Mouse (Mus musculus): ENCODE results near the gene Tnfrsf18. TPM values are rescaled to one million over a fixed set of nuclear protein-coding genes. Genes with fewer than 3 reads are reported as not detected.

The Tnfrsf18 gene
- polyA plus RNA-seq, 1 experiment from 2014 or later: 1.9 TPM

DNA sequence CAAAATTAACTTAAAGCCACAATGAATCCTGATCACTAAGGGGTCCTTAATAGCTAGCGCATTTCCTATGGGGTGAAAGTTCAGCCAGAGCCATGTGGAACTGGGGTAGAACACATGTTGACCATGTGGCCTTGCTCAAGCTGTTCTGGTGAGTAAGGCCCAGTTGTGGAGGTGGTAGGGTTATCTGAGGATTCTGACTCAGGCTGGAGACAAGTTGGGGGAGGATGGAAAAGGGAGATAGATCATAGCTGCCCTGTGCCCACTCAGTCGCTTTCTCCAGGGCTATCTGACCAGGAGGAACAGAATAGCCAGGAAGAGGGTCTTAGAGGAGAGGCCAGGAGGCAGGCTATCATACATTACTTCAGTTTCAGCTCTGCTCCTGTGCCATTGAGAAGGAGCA, 11.5 kb upstream of the Tnfrsf18 start:
- H3K27ac ChIP-seq: no peak overlapping the region
- 79% methylated on average over 2 of the region's 2 CpGs for WGBS
- H3K4me3 ChIP-seq: no peak overlapping the region
- peaks cover 49% of the 10 kb centered on the region for H3K36me3 ChIP-seq
- no peaks in the 10 kb centered on the region for H3K4me1 ChIP-seq
- no peaks in the 10 kb centered on the region for H3K9me3 ChIP-seq
- H3K9ac ChIP-seq: no peak overlapping the region
- no peak overlapping the region for H3K4me2 ChIP-seq (replicated peaks)
- H3K27me3 ChIP-seq: no peaks in the 10 kb centered on the region
- ATAC-seq (ENCODE audit: insufficient number of reproducible peaks, insufficient read depth, low FRiP score, low TSS enrichment): no peak

GRCm38 (mm10) chr4:156019771-156020170, 6.2 kb upstream of the Tnfrsf18 start:
- peaks cover 21% of the 10 kb centered on the region for H3K36me3 ChIP-seq
- H3K9me3 ChIP-seq: no peaks in the 10 kb centered on the region
- no peak overlapping the region for H3K4me2 ChIP-seq (replicated peaks)
- no peak overlapping the region for H3K4me3 ChIP-seq
- H3K4me1 ChIP-seq: no peaks in the 10 kb centered on the region
- whole genome bisulfite sequencing: 84% methylated on average over 12 of the region's 12 CpGs
- ATAC-seq (ENCODE audit: insufficient number of reproducible peaks, insufficient read depth, low FRiP score, low TSS enrichment): no peak
- no peak overlapping the region for H3K27ac ChIP-seq
- no peaks in the 10 kb centered on the region for H3K27me3 ChIP-seq
- H3K9ac ChIP-seq: no peak overlapping the region

GRCm38 (mm10) chr4:156021381-156021780, 4.6 kb upstream of the Tnfrsf18 start:
- no peaks in the 10 kb centered on the region for H3K27me3 ChIP-seq
- H3K9me3 ChIP-seq: no peaks in the 10 kb centered on the region
- H3K9ac ChIP-seq: no peak overlapping the region
- no peak overlapping the region for H3K4me3 ChIP-seq
- no peak for ATAC-seq (ENCODE audit: insufficient number of reproducible peaks, insufficient read depth, low FRiP score, low TSS enrichment)
- H3K4me2 ChIP-seq (replicated peaks): no peak overlapping the region
- H3K36me3 ChIP-seq: peaks cover 17% of the 10 kb centered on the region; the same call in 1 of the 2 replicates
- H3K4me1 ChIP-seq: no peaks in the 10 kb centered on the region
- no peak overlapping the region for H3K27ac ChIP-seq
- WGBS: 80% methylated on average over 3 of the region's 3 CpGs

DNA sequence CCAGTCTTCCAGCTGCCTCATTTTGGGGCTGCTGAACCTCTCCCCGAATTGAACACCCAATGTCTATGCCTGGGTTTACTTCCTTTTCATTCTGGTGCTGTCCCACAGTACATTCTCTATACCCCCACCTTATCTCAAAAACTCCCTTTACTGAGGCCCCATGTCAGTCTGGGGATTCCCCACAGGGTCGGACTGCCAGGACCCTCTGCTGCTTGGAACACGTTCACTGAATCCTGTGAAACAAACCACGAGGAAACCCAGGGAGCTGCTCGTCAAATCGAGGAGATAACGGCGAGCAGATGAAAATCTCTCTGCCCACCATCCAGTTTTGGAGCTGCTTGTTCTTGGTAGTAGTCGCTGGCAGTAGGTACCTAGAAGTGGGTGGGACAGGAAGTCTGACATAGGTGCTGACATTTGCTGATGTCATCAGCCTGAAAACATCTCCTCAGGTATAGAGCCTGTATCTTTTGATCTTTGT, 4.0 kb upstream of the Tnfrsf18 start:
- WGBS: 74% methylated on average over 9 of the region's 9 CpGs

GRCm38 (mm10) chr4:156023520-156023919, 2.4 kb upstream of the Tnfrsf18 start:
- Histone ChIP-seq H3K9ac (no peak overlapping the region), H3K4me3 (no peak overlapping the region), H3K36me3 (peaks cover 33% of the 10 kb centered on the region; the same call in 1 of the 2 replicates), H3K4me1 (no peaks in the 10 kb centered on the region), H3K27ac (no peak overlapping the region), H3K27me3 (no peaks in the 10 kb centered on the region), H3K9me3 (no peaks in the 10 kb centered on the region), H3K4me2 (replicated peaks) (no peak overlapping the region)
- WGBS: 83% methylated on average over 9 of the region's 9 CpGs
- ATAC-seq (ENCODE audit: insufficient number of reproducible peaks, insufficient read depth, low FRiP score, low TSS enrichment): no peak

More for the DNA sequence above, 4.0 kb upstream of the Tnfrsf18 start:
- H3K27me3 ChIP-seq: no peaks in the 10 kb centered on the region
- H3K9me3 ChIP-seq: no peaks in the 10 kb centered on the region
- ATAC-seq (ENCODE audit: insufficient number of reproducible peaks, insufficient read depth, low FRiP score, low TSS enrichment): no peak
- peaks cover 19% of the 10 kb centered on the region; the same call in 1 of the 2 replicates for H3K36me3 ChIP-seq
- H3K4me1 ChIP-seq: no peaks in the 10 kb centered on the region
- H3K27ac ChIP-seq: no peak overlapping the region
- no peak overlapping the region for H3K9ac ChIP-seq
- H3K4me3 ChIP-seq: no peak overlapping the region
- no peak overlapping the region for H3K4me2 ChIP-seq (replicated peaks)

DNA sequence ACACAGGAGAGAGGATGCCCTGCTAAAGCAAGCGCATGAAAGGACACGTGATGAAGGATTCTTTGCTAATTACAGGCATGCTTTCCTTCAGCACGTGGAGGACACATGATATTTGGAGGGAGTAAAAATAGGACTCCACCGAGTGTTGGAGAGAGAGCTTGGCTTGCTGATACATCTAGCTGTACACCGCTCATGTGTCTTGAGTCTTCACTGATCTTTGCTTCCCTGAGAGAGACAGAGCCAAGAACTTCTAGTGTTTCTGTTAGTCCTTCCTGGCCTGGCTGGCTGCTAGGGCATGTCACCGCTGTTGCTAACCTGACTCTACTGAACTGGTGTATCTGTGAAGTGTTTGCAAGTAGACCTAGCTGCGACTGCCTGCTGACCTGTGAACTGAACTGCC, 1.8 kb upstream of the Tnfrsf18 start:
- no peaks in the 10 kb centered on the region for H3K4me1 ChIP-seq
- no peak overlapping the region for H3K4me2 ChIP-seq (replicated peaks)
- H3K27ac ChIP-seq: no peak overlapping the region
- H3K9ac ChIP-seq: no peak overlapping the region
- peaks cover 36% of the 10 kb centered on the region; the same call in 1 of the 2 replicates for H3K36me3 ChIP-seq
- 91% methylated on average over 7 of the region's 7 CpGs for WGBS
- H3K4me3 ChIP-seq: no peak overlapping the region
- H3K27me3 ChIP-seq: no peaks in the 10 kb centered on the region
- no peak for ATAC-seq (ENCODE audit: insufficient number of reproducible peaks, insufficient read depth, low FRiP score, low TSS enrichment)
- H3K9me3 ChIP-seq: no peaks in the 10 kb centered on the region

DNA sequence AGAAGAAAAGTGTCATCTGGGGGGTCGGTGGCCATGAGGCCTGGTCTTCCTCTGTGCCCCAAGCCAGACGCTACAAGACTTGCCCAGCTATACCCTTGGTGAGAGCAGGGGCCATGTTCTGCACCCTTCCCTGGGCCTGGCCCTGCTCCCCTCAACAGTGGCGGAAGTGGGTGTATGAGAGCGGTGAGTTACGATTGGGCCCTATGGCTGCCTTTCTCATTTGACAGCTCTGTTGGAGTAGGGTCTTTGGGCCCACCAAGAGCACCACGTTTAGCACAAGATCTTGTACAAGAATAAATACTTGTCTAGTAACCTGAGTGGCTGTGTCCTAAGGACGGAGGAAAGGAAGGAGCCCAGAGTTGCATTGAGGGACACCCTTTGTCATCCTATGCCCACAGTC, 2.6 kb downstream of the Tnfrsf18 start:
- no peaks in the 10 kb centered on the region for H3K9me3 ChIP-seq
- H3K27ac ChIP-seq: no peak overlapping the region
- H3K9ac ChIP-seq: no peak overlapping the region
- WGBS: 90% methylated on average over 7 of the region's 7 CpGs
- H3K4me1 ChIP-seq: peaks cover 22% of the 10 kb centered on the region
- H3K36me3 ChIP-seq: peaks cover 23% of the 10 kb centered on the region; the same call in 1 of the 2 replicates
- no peak overlapping the region for H3K4me3 ChIP-seq
- no peak overlapping the region for H3K4me2 ChIP-seq (replicated peaks)
- H3K27me3 ChIP-seq: no peaks in the 10 kb centered on the region
- ATAC-seq (ENCODE audit: insufficient number of reproducible peaks, insufficient read depth, low FRiP score, low TSS enrichment): no peak

GRCm38 (mm10) chr4:156030651-156031118, 4.7 kb downstream of the Tnfrsf18 start:
- Histone ChIP-seq H3K36me3 (peaks cover 20% of the 10 kb centered on the region; the same call in 1 of the 2 replicates), H3K9ac (peak overlapping the region; percentile 51), H3K9me3 (no peaks in the 10 kb centered on the region), H3K27me3 (peaks cover 18% of the 10 kb centered on the region), H3K27ac (peak overlapping the region; percentile 95; the same call in 1 of the 2 replicates), H3K4me1 (peaks cover 28% of the 10 kb centered on the region), H3K4me2 (replicated peaks) (peak overlapping the region; percentile 69), H3K4me3 (peak overlapping the region; percentile 50)
- WGBS: 63% methylated on average over 9 of the region's 9 CpGs
- ATAC-seq (ENCODE audit: insufficient number of reproducible peaks, insufficient read depth, low FRiP score, low TSS enrichment): no peak

GRCm38 (mm10) chr4:156031255-156031592, 5.3 kb downstream of the Tnfrsf18 start:
- peaks cover 20% of the 10 kb centered on the region; the same call in 1 of the 2 replicates for H3K36me3 ChIP-seq
- peak; percentile 13; the same call in 1 of the 2 replicates for ATAC-seq (ENCODE audit: insufficient number of reproducible peaks, insufficient read depth, low FRiP score, low TSS enrichment)
- peaks cover 24% of the 10 kb centered on the region for H3K27me3 ChIP-seq
- peak overlapping the region; percentile 69 for H3K4me2 ChIP-seq (replicated peaks)
- H3K4me3 ChIP-seq: peak overlapping the region; percentile 50
- H3K9me3 ChIP-seq: no peaks in the 10 kb centered on the region
- peak overlapping the region; percentile 51 for H3K9ac ChIP-seq
- H3K4me1 ChIP-seq: peaks cover 28% of the 10 kb centered on the region
- WGBS: 8% methylated on average over 7 of the region's 7 CpGs
- peak overlapping the region; percentile 95 for H3K27ac ChIP-seq

DNA sequence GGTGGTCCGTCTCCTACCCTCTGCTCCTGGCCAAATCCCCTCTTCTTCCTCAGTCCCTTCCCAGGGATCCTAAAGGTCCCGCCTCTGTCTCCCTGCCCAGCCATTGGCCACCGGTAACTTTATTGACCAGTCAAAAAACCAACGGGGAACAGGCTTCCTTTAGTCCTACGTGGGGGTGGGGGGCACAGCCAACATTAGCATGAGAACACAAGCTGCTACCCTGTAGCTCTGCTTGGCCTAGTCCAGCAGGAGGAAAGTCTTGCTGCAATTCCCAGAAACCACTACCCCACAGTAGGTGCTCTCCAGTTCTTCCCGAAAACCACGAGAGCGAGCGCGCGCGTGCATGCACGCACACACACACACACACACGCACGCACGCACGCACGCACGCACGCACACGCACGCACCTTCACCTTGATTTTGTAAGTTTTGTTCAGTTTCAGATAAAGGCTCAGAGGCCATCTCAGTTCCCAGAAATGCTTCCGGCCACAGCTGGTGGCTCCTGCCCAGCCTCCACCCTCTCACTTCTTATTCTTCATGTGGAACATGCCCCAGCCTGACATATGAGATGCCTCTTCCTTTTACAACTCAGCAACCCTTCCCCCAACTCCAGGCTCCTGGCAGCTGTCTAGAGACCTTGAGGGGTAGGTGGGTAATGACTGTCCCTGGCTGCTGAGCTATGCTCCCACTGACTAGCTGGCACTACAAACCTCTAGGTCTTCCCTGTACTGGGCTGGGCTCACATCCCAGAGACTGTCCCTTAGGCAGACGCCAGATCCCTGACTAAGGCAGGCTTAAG, 5.8 kb downstream of the Tnfrsf18 start:
- peaks cover 28% of the 10 kb centered on the region for H3K27me3 ChIP-seq
- peak overlapping the region; percentile 50 for H3K4me3 ChIP-seq
- H3K9ac ChIP-seq: peak overlapping the region; percentile 51
- no peaks in the 10 kb centered on the region for H3K9me3 ChIP-seq
- under 1% methylated on average over 24 of the region's 24 CpGs for WGBS
- H3K27ac ChIP-seq: peak overlapping the region; percentile 95
- peaks cover 18% of the 10 kb centered on the region; the same call in 1 of the 2 replicates for H3K36me3 ChIP-seq
- peaks cover 28% of the 10 kb centered on the region for H3K4me1 ChIP-seq
- peak overlapping the region; percentile 69 for H3K4me2 ChIP-seq (replicated peaks)
- peak; percentile 80 for ATAC-seq (ENCODE audit: insufficient number of reproducible peaks, insufficient read depth, low FRiP score, low TSS enrichment)

GRCm38 (mm10) chr4:156032856-156033255, 6.9 kb downstream of the Tnfrsf18 start:
- ATAC-seq (ENCODE audit: insufficient number of reproducible peaks, insufficient read depth, low FRiP score, low TSS enrichment): no peak
- peak overlapping the region; percentile 95 for H3K27ac ChIP-seq
- no peak overlapping the region for H3K4me3 ChIP-seq
- peaks cover 28% of the 10 kb centered on the region for H3K27me3 ChIP-seq
- H3K4me1 ChIP-seq: peaks cover 28% of the 10 kb centered on the region
- H3K4me2 ChIP-seq (replicated peaks): no peak overlapping the region
- no peaks in the 10 kb centered on the region for H3K9me3 ChIP-seq
- no peak overlapping the region for H3K9ac ChIP-seq
- WGBS: 85% methylated on average over 4 of the region's 4 CpGs
- H3K36me3 ChIP-seq: peaks cover 9% of the 10 kb centered on the region; the same call in 1 of the 2 replicates
